7 mouse cellular contexts compared by ENCODE assay signal in genomic region chr19:59943322-59943871, GRCm38 (mm10). TPM values are rescaled to one million over a fixed set of nuclear protein-coding genes. Genes with fewer than 3 reads are reported as not detected.
DNase-seq lines count a peak whose midpoint lies in the region; ATAC-seq lines count a peak whose summit lies in the region.

Gene Rab11fip2, minus strand, starts transcription at chr19:59943654.

- peak; percentile 97 for ATAC-seq in midbrain, embryonic 12.5 days (ENCODE audit: low FRiP score, low read depth)

- H3K27me3 ChIP-seq in embryonic facial prominence, embryonic 10.5 days (replicated peaks; ENCODE audit: low read depth, poor library complexity, severe bottlenecking): no peaks in the 10 kb centered on the region; the same call in 1 of the 2 replicates
- H3K27me3 ChIP-seq in limb, embryonic 10.5 days (ENCODE audit: low read depth, poor library complexity, severe bottlenecking): no peaks in the 10 kb centered on the region
- no peaks in the 10 kb centered on the region for H3K27me3 ChIP-seq in midbrain, embryonic 12.5 days

- no peaks in the 10 kb centered on the region for H3K36me3 ChIP-seq in embryonic facial prominence, embryonic 10.5 days (replicated peaks)
- no peaks in the 10 kb centered on the region for H3K36me3 ChIP-seq in limb, embryonic 10.5 days
- H3K36me3 ChIP-seq in midbrain, embryonic 12.5 days: no peaks in the 10 kb centered on the region

- H3K4me3 ChIP-seq in embryonic facial prominence, embryonic 10.5 days: peak within 1 kb of the TSS; percentile 82
- H3K4me3 ChIP-seq in limb, embryonic 10.5 days: peak within 1 kb of the TSS; percentile 94
- peak within 1 kb of the TSS; percentile 84 for H3K4me3 ChIP-seq in midbrain, embryonic 12.5 days

- peak within 1 kb of the TSS; percentile 97 for H3K27ac ChIP-seq in embryonic facial prominence, embryonic 10.5 days (replicated peaks)
- H3K27ac ChIP-seq in limb, embryonic 10.5 days: peak within 1 kb of the TSS; percentile 97
- H3K27ac ChIP-seq in midbrain, embryonic 12.5 days (replicated peaks): peak within 1 kb of the TSS; percentile 94

- H3K4me1 ChIP-seq in embryonic facial prominence, embryonic 10.5 days: peaks cover 36% of the 10 kb centered on the region
- peaks cover 33% of the 10 kb centered on the region for H3K4me1 ChIP-seq in limb, embryonic 10.5 days
- H3K4me1 ChIP-seq in midbrain, embryonic 12.5 days: peaks cover 14% of the 10 kb centered on the region

- H3K4me2 ChIP-seq in midbrain, embryonic 12.5 days (replicated peaks): peak within 1 kb of the TSS; percentile 66

- H3K9ac ChIP-seq in midbrain, embryonic 12.5 days (replicated peaks): peak within 1 kb of the TSS; percentile 74

- under 1% methylated on average over 72 of the region's 72 CpGs for WGBS in embryonic facial prominence, embryonic 10.5 days
- under 1% methylated on average over 71 of the region's 72 CpGs for WGBS in limb, embryonic 10.5 days
- WGBS in midbrain, embryonic 12.5 days: 0% methylated on average over 35 of the region's 72 CpGs

- H3K9me3 ChIP-seq in embryonic facial prominence, embryonic 10.5 days: no peaks in the 10 kb centered on the region
- H3K9me3 ChIP-seq in limb, embryonic 10.5 days (replicated peaks): no peaks in the 10 kb centered on the region
- H3K9me3 ChIP-seq in midbrain, embryonic 12.5 days: no peaks in the 10 kb centered on the region

- peak; percentile 92 for DNase-seq in adrenal gland, postnatal 14 days
- DNase-seq in embryonic facial prominence, embryonic 10.5 days (ENCODE audit: low spot score): peak; percentile 96
- peak; percentile 99 for DNase-seq in heart, adult 11 months
- peak; percentile 93 for DNase-seq in kidney, adult 18-20 months
- peak; percentile 98 for DNase-seq in limb, embryonic 10.5 days (ENCODE audit: low spot score)
- peak; percentile 64 for DNase-seq in skeletal muscle tissue, adult 2 months (ENCODE audit: low read depth, low spot score)

RNA-seq across cellular contexts. Expression of gene Rab11fip2, which starts in this region (rescaled TPM):
- 16.8 and 21.5 TPM in 2 replicates for total RNA-seq in adrenal gland, postnatal 14 days (2021)
- 3.0 and 3.6 TPM in 2 replicates for polyA plus RNA-seq in embryonic facial prominence, embryonic 10.5 days (2016; fragmentation: Nextera tagmentation; extraction: Ambion mirVana)
- polyA plus RNA-seq in limb, embryonic 10.5 days (2016; fragmentation: Nextera tagmentation; extraction: Ambion mirVana): 2.6 and 3.0 TPM in 2 replicates
- 5.3 and 6.6 TPM in 2 replicates for polyA plus RNA-seq in midbrain, embryonic 12.5 days (2016; fragmentation: Nextera tagmentation; extraction: Ambion mirVana)

Comparison
In these comparisons a context has a peak if more than half of its experiments do, and no peak if none do; other contexts are left out.
1. Peak in every context shown above with its lines: DNase-seq, ATAC-seq, H3K4me3 ChIP-seq and H3K27ac ChIP-seq.